Mouse (Mus musculus) MN1 (cell line): ENCODE results near the gene Atp8b2.

Experiments
- DNase-seq: peaks from one replicate; pipeline ENCODE4 v3.0.0-alpha.2; 2016; ENCODE audit warnings: low spot score

The Atp8b2 gene

DNA sequence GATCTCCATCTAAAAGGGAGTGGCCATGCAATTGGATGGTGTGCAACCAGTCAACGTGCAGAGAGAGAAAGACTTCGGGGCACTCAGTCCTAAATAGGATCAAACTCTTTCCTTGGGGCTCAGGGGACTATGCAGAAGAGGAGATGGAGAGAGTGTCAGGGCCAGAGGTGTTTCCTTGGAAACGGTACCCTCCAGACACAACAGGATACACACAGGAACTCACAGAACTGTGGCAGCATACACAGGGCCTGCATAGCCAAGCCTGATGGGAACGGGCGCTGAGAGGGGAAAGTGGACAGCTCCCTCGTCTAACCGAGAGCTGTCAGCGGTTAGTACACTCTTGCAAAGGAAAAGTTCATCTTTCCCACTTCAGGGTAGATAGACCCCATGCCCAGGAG, 63.8 kb downstream of the Atp8b2 start:
- no peak for DNase-seq

DNA sequence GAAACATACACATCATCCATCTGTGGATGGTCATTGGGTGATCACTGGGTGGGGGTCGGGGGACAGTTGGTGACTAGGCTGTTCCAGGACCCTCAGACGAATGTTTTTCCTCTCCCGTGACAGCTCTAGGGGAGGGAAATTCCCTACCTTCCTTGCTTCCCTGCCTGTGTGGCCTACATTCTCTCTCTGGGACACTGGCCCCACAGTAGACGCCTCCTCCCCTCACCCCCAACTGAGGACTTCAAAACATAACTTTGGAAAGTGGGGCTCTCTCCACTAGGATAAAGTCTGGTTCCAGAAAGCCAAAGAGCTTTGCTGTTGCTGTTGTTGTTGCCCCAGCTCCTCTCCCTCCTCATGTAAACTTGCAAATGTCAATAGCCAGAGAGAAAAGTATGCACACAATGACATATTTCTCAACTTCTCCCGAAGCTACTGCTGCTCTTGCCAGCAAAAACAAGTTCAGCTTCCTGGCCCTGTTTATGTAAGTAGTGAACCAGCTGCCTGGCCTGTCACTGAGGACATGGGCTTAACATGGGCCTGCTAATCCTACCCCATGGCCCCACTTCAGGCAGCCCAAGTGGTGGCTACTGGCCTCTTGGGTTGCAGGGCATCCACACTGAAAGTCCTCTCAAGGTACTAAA, 64.3 kb downstream of the Atp8b2 start:
- DNase-seq, result no peak

DNA sequence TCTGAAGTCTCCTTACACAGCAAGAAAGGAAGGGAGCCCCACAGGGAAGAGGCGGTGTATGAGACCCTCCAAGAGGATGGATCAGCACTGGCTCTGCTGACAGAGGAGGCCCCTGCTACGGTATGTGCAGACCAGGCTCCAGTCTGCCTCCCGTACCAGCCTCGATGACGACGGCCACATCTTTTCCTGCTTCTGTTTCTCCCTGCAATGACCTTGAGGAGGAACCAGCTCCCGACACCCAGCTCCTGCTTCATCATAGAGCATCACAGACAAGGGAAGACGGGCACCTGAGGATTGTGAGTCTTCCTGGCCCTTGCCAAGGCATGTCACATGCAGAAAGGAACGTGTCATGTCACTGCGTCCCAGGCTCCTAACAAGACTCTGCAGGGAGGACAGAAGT, 65.3 kb downstream of the Atp8b2 start:
- no peak for DNase-seq

DNA sequence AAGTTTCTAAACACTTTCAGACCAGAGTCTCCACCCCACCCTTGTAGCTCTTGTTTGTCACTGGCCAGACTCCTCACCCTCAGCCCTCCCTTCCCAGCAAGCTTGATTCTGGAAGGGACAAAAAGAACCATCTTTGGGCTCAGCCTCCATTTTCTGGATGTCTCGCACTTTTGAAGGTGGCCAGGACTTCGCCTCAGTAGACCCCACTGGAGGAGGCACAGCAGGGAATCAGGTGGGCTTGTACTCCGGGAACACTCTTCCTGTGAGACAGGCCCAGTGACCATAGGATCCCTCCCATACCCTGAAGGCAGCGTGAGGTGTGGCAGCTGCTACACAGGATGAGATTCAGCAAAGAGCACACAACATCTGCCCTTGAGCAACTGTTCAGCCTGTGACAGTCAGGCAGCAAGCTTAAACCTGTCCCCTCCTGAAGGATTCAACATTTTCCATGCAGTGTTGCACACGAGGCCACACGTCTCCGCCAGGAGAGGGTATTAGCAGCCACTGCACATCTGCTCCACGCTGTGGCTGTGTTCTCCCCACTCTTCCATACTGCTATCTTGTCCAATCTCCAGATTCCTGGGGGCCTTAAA, 66.0 kb downstream of the Atp8b2 start:
- no peak for DNase-seq

DNA sequence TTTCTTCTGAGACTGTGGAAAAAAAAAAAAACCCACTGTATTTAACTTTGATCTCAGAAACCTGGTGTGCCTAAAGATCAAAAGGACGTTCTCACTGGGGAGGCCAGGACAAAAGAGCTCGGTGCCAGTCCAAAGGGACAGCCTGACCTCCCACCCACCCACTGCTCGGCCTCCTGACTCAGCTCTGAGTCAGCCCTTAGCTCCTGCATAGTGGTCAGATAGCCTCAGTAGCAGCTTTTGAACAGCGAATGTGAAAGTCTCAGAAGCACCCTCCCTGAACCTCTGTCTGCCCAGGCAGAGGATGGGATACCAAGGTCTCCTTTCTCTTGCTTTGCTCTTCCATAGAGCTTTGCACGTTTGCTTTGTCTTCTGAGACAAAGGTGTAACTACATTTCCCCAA, 66.7 kb downstream of the Atp8b2 start:
- DNase-seq, result no peak

DNA sequence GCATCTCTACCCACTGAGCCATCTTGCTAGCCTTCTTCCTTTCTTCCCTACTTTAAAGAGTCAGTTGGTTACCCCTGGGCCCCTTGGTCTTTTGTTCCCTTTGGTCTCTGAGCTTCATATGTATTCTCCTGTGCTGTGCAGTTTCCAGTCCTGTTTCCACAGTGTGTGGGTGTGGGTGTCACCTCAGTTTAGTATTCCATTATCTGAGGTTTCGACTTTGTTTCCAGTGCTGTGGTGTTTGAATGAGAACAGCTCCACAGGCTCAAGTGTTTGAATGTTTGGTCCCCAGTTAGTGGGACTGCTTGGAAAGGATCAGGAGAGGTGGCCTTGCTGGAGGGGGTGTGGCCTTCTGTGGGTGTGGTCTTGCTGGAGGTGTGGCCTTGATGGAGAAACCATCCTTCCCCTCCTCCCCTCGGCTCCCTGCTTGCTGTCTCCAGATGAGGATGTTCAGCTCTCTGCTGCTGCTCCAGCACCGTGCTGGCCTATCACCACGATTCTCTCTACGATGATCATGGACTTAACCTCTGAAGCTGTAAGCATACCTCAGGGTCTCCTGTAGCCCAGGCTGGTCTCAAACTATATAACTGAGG, 70.7 kb downstream of the Atp8b2 start:
- no peak for DNase-seq

DNA sequence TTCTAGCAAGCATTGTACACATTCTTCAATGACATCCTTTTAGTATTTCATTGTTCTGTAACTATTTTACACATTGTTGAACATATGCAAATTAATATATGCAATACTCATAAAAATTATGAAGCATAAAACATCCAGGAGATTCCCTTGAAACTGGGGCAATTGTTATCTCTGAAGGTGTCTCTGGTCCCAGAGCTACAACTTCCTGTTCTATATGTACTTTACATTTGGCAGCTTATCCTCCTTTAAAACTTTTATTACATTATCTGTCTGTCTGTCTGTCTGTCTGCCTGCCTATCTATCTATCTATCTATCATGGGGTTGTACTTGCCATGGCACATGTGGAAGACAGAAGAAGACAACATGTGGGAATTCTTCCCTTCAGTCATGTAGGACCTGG, 71.6 kb downstream of the Atp8b2 start:
- DNase-seq, result no peak

DNA sequence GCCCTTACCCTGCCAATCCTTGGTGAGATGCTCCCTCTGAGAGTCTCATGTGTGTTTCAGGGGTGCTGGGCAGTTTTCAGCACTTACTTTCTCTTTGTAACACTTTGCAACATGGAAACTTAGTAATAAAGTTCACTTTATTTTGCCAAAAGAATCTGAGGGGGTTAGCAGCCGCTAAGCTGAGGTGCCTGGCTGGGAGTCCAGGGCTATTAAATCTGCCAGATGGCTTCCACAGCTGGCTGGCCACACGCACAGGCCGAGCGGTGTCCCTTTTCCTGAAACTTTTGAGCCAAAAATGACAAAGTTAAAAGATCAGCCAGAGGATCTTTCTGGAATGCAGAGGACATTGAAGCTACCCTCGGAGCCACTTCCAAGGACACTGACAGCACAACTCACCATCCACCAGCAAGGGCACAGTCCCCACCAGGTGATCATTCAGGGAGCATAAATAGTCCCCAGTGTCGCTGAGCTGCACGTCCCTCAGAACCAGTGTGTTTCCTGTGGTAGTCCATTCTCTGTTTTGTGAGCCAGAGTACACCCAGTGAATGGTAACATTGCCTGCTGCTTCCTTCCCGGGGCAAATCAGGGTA, 73.4 kb downstream of the Atp8b2 start:
- no peak for DNase-seq
